Mouse (Mus musculus): Measurements from ENCODE around the gene Orc4. TPM values are rescaled to one million over a fixed set of nuclear protein-coding genes. Genes with fewer than 3 reads are reported as not detected.

Gene Orc4
- polyA plus RNA-seq, 1 experiment from 2014 or later: 54.6 TPM

GRCm38 (mm10) chr2:48948841-48949584 lies 1.1 kb downstream of the Orc4 start, which contains the start of gene Mbd5:
TSS of gene Mbd5 (plus strand) at chr2:48949508.
- Histone ChIP-seq H3K4me2 (replicated peaks; ENCODE audit: low read depth) (peak within 1 kb of the TSS; percentile 66), H3K27ac (replicated peaks) (peak within 1 kb of the TSS; percentile 98), H3K9me3 (ENCODE audit: control insufficient read depth, low read length) (no peaks in the 10 kb centered on the region), H3K4me3 (ENCODE audit: low read depth, low read length) (peak within 1 kb of the TSS; percentile 89), H3K4me1 (replicated peaks; ENCODE audit: control insufficient read depth, insufficient read depth) (no peaks in the 10 kb centered on the region), H3K36me3 (ENCODE audit: control insufficient read depth, insufficient read depth, low read length) (no peaks in the 10 kb centered on the region), H3K27me3 (ENCODE audit: control insufficient read depth, insufficient read depth, low read length) (no peaks in the 10 kb centered on the region), H3K9ac (ENCODE audit: low read length) (peak within 1 kb of the TSS; percentile 96)
- no peak for TF ChIP-seq EP300 (optimal IDR thresholded peaks at IDR 0.05)
- no peak for TF ChIP-seq CTCF (IDR thresholded peaks at IDR 0.05; ENCODE audit: low read depth)
- DNase-seq (ENCODE audit: low spot score): peak; percentile 100
- peak; percentile 100 for ATAC-seq (ENCODE audit: low FRiP score, low TSS enrichment)
- WGBS: under 1% methylated on average over 45 of the region's 49 CpGs

- Histone ChIP-seq H3K36me3 (ENCODE audit: control insufficient read depth, insufficient read depth, low read length) (no peaks in the 10 kb centered on the region), H3K27me3 (ENCODE audit: control insufficient read depth, insufficient read depth, low read length) (no peaks in the 10 kb centered on the region), H3K9ac (ENCODE audit: low read length) (no peak overlapping the region), H3K4me2 (replicated peaks; ENCODE audit: low read depth) (peak overlapping the region; percentile 66), H3K4me1 (replicated peaks; ENCODE audit: control insufficient read depth, insufficient read depth) (no peaks in the 10 kb centered on the region), H3K9me3 (ENCODE audit: control insufficient read depth, low read length) (no peaks in the 10 kb centered on the region), H3K27ac (replicated peaks) (no peak overlapping the region), H3K4me3 (ENCODE audit: low read depth, low read length) (peak overlapping the region; percentile 89; the same call in 1 of the 2 replicates)
- DNase-seq (ENCODE audit: low spot score): no peak
- no peak for ATAC-seq (ENCODE audit: low FRiP score, low TSS enrichment)
- no peak for TF ChIP-seq EP300 (optimal IDR thresholded peaks at IDR 0.05)
- TF ChIP-seq CTCF (IDR thresholded peaks at IDR 0.05; ENCODE audit: low read depth): no peak
- 51% methylated on average over 3 of the region's 3 CpGs for WGBS
These were observed 2.3 kb downstream of the Orc4 start for GRCm38 (mm10) chr2:48947761-48948160.

- H3K4me2 ChIP-seq (replicated peaks; ENCODE audit: low read depth): no peak overlapping the region
- H3K9ac ChIP-seq (ENCODE audit: low read length): no peak overlapping the region
- no peaks in the 10 kb centered on the region for H3K27me3 ChIP-seq (ENCODE audit: control insufficient read depth, insufficient read depth, low read length)
- TF ChIP-seq CTCF (IDR thresholded peaks at IDR 0.05; ENCODE audit: low read depth): no peak
- H3K9me3 ChIP-seq (ENCODE audit: control insufficient read depth, low read length): no peaks in the 10 kb centered on the region
- H3K27ac ChIP-seq (replicated peaks): no peak overlapping the region
- WGBS: 83% methylated on average over 2 of the region's 2 CpGs
- H3K4me3 ChIP-seq (ENCODE audit: low read depth, low read length): no peak overlapping the region
- no peak for DNase-seq (ENCODE audit: low spot score)
- no peaks in the 10 kb centered on the region for H3K4me1 ChIP-seq (replicated peaks; ENCODE audit: control insufficient read depth, insufficient read depth)
- H3K36me3 ChIP-seq (ENCODE audit: control insufficient read depth, insufficient read depth, low read length): no peaks in the 10 kb centered on the region
- no peak for ATAC-seq (ENCODE audit: low FRiP score, low TSS enrichment)
These were observed 15.0 kb downstream of the Orc4 start for GRCm38 (mm10) chr2:48935058-48935457.

- H3K4me3 ChIP-seq (ENCODE audit: low read depth, low read length): no peak overlapping the region
- TF ChIP-seq CTCF (IDR thresholded peaks at IDR 0.05; ENCODE audit: low read depth) (no peak), EP300 (optimal IDR thresholded peaks at IDR 0.05) (no peak)
- no peak overlapping the region for H3K9ac ChIP-seq (ENCODE audit: low read length)
- DNase-seq (ENCODE audit: low spot score): no peak
- H3K4me2 ChIP-seq (replicated peaks; ENCODE audit: low read depth): no peak overlapping the region
- H3K36me3 ChIP-seq (ENCODE audit: control insufficient read depth, insufficient read depth, low read length): peaks cover 5% of the 10 kb centered on the region; the same call in 1 of the 2 replicates
- H3K9me3 ChIP-seq (ENCODE audit: control insufficient read depth, low read length): no peaks in the 10 kb centered on the region
- no peak for ATAC-seq (ENCODE audit: low FRiP score, low TSS enrichment)
- H3K27me3 ChIP-seq (ENCODE audit: control insufficient read depth, insufficient read depth, low read length): no peaks in the 10 kb centered on the region
- H3K27ac ChIP-seq (replicated peaks): no peak overlapping the region
- no peaks in the 10 kb centered on the region for H3K4me1 ChIP-seq (replicated peaks; ENCODE audit: control insufficient read depth, insufficient read depth)
These were observed 34.2 kb downstream of the Orc4 start for GRCm38 (mm10) chr2:48915832-48916231.

- Histone ChIP-seq H3K36me3 (ENCODE audit: control insufficient read depth, insufficient read depth, low read length) (peaks cover 5% of the 10 kb centered on the region; the same call in 1 of the 2 replicates), H3K27ac (replicated peaks) (no peak overlapping the region), H3K9ac (ENCODE audit: low read length) (no peak overlapping the region), H3K4me3 (ENCODE audit: low read depth, low read length) (no peak overlapping the region), H3K4me1 (replicated peaks; ENCODE audit: control insufficient read depth, insufficient read depth) (no peaks in the 10 kb centered on the region), H3K27me3 (ENCODE audit: control insufficient read depth, insufficient read depth, low read length) (no peaks in the 10 kb centered on the region), H3K4me2 (replicated peaks; ENCODE audit: low read depth) (no peak overlapping the region), H3K9me3 (ENCODE audit: control insufficient read depth, low read length) (no peaks in the 10 kb centered on the region)
- ATAC-seq (ENCODE audit: low FRiP score, low TSS enrichment) (no peak), DNase-seq (ENCODE audit: low spot score) (no peak)
- WGBS: 67% methylated on average over 1 of the region's 1 CpGs
- TF ChIP-seq EP300 (optimal IDR thresholded peaks at IDR 0.05) (no peak), CTCF (IDR thresholded peaks at IDR 0.05; ENCODE audit: low read depth) (peak; percentile 41)
These were observed 35.9 kb downstream of the Orc4 start for GRCm38 (mm10) chr2:48914185-48914584.

GRCm38 (mm10) chr2:48908866-48909265 lies 41.2 kb downstream of the Orc4 start:
- Histone ChIP-seq H3K9ac (ENCODE audit: low read length) (no peak overlapping the region), H3K27me3 (ENCODE audit: control insufficient read depth, insufficient read depth, low read length) (no peaks in the 10 kb centered on the region), H3K9me3 (ENCODE audit: control insufficient read depth, low read length) (no peaks in the 10 kb centered on the region), H3K4me2 (replicated peaks; ENCODE audit: low read depth) (no peak overlapping the region), H3K27ac (replicated peaks) (no peak overlapping the region), H3K4me1 (replicated peaks; ENCODE audit: control insufficient read depth, insufficient read depth) (no peaks in the 10 kb centered on the region), H3K36me3 (ENCODE audit: control insufficient read depth, insufficient read depth, low read length) (peaks cover 14% of the 10 kb centered on the region), H3K4me3 (ENCODE audit: low read depth, low read length) (no peak overlapping the region)
- ATAC-seq (ENCODE audit: low FRiP score, low TSS enrichment) (no peak), DNase-seq (ENCODE audit: low spot score) (no peak)
- 46% methylated on average over 2 of the region's 2 CpGs for whole genome bisulfite sequencing
- TF ChIP-seq EP300 (optimal IDR thresholded peaks at IDR 0.05): no peak
- peak; percentile 77 for TF ChIP-seq CTCF (IDR thresholded peaks at IDR 0.05; ENCODE audit: low read depth)
